Mouse (Mus musculus): ENCODE results near the gene Erlin1. TPM values are rescaled to one million over a fixed set of nuclear protein-coding genes. Genes with fewer than 3 reads are reported as not detected.

Erlin1 gene
- polyA plus RNA-seq, 1 experiment from 2014 or later = 20.0 TPM

DNA sequence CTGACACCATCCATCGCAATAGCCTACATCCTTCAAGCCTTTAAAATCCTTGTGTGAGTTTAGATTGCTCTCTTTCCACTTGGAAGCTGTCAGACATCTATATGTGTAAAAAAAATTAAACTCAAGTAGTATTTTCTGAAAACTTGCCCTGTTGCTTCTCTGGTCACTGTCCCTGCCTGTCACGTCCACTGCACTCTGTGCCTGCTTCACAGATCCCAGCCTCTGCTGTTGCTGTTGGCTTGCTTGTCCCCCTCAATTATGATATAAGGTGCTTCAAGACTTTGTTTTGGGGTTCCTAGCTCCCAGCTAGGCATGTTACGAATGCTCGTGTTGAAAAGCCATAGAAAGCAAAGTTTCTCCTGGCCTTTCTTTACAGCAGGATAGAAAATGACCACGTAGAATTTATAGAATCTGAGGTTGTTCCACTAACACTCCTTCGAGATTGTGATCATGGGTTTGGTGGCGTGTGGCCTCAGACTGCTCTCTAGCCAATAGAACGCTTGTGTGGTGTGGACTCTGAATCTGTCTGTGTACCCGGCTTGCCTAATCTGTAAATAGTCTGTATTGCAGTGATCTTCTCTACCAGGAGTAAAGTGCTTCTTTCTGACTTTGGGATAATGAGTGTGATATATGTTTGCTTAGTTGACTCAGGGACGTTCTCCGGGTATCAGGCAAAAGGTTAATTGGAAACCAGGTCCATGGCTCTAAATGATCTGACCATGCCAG, 70.6 kb downstream of the Erlin1 start:
- Histone ChIP-seq H3K4me3 (ENCODE audit: low read depth, low read length) (no peak overlapping the region), H3K4me1 (ENCODE audit: control insufficient read depth, insufficient read depth, low read length) (no peaks in the 10 kb centered on the region), H3K9me3 (ENCODE audit: control insufficient read depth, low read length) (no peaks in the 10 kb centered on the region), H3K27me3 (ENCODE audit: control insufficient read depth, insufficient read depth, low read length) (no peaks in the 10 kb centered on the region), H3K9ac (ENCODE audit: low read length) (no peak overlapping the region), H3K36me3 (ENCODE audit: control insufficient read depth, insufficient read depth, low read length) (no peaks in the 10 kb centered on the region), H3K4me2 (no peak overlapping the region), H3K27ac (ENCODE audit: low read depth, low read length) (no peak overlapping the region)
- DNase-seq (ENCODE audit: low spot score, missing footprints) (no peak), ATAC-seq (ENCODE audit: low FRiP score) (no peak)
- WGBS = 89% methylated on average over 11 of the region's 11 CpGs

DNA sequence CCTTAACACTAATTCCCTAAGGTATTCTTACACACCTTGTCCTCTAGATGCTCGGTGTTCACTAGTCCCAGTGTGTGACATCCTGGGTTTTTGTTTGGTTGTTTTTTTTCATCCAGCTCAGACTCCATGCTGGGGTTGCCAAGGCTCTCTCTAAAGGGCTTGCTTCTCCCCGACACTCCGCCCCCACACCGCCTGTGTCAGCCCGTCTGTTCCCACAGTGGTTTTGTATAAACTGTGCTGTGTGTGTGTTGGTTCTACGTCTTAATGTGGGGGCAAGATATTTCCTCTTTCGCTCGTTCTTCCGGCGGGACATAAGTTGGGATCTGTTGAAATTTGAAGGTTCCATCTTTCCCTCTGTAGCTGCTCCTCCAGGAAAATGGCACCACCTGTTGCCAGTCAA, 71.5 kb downstream of the Erlin1 start:
- H3K4me1 ChIP-seq (ENCODE audit: control insufficient read depth, insufficient read depth, low read length) = no peaks in the 10 kb centered on the region
- no peaks in the 10 kb centered on the region for H3K27me3 ChIP-seq (ENCODE audit: control insufficient read depth, insufficient read depth, low read length)
- ATAC-seq (ENCODE audit: low FRiP score) (no peak), DNase-seq (ENCODE audit: low spot score, missing footprints) (no peak)
- no peak overlapping the region for H3K9ac ChIP-seq (ENCODE audit: low read length)
- no peaks in the 10 kb centered on the region for H3K9me3 ChIP-seq (ENCODE audit: control insufficient read depth, low read length)
- H3K4me2 ChIP-seq = no peak overlapping the region
- H3K4me3 ChIP-seq (ENCODE audit: low read depth, low read length) = no peak overlapping the region
- no peaks in the 10 kb centered on the region for H3K36me3 ChIP-seq (ENCODE audit: control insufficient read depth, insufficient read depth, low read length)
- no peak overlapping the region for H3K27ac ChIP-seq (ENCODE audit: low read depth, low read length)
- 87% methylated on average over 10 of the region's 10 CpGs for WGBS

DNA sequence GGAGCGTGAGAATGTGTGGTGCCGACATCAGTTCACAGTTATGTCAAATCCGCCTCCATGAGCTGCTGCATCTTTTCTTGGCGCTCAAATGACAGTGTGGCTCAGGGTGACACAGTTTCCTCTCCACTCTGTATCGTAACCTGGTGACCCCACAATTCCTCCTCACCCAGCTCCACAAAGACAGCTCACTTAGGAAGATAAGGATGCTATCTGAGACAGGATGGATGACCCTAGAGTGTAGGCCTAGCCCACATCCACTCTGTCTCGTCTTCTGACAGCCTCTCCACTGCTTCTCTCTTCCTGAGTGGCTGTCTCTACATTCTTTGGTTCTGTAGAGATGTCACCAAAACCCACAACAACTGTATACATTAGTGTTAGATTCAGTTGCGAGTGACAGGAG, 74.2 kb downstream of the Erlin1 start:
- H3K4me1 ChIP-seq (ENCODE audit: control insufficient read depth, insufficient read depth, low read length) = no peaks in the 10 kb centered on the region
- ATAC-seq (ENCODE audit: low FRiP score) (no peak), DNase-seq (ENCODE audit: low spot score, missing footprints) (no peak)
- no peaks in the 10 kb centered on the region for H3K27me3 ChIP-seq (ENCODE audit: control insufficient read depth, insufficient read depth, low read length)
- no peaks in the 10 kb centered on the region for H3K36me3 ChIP-seq (ENCODE audit: control insufficient read depth, insufficient read depth, low read length)
- no peaks in the 10 kb centered on the region for H3K9me3 ChIP-seq (ENCODE audit: control insufficient read depth, low read length)
- H3K9ac ChIP-seq (ENCODE audit: low read length) = no peak overlapping the region
- H3K4me3 ChIP-seq (ENCODE audit: low read depth, low read length) = no peak overlapping the region
- H3K4me2 ChIP-seq = no peak overlapping the region
- 81% methylated on average over 7 of the region's 7 CpGs for WGBS
- H3K27ac ChIP-seq (ENCODE audit: low read depth, low read length) = no peak overlapping the region

DNA sequence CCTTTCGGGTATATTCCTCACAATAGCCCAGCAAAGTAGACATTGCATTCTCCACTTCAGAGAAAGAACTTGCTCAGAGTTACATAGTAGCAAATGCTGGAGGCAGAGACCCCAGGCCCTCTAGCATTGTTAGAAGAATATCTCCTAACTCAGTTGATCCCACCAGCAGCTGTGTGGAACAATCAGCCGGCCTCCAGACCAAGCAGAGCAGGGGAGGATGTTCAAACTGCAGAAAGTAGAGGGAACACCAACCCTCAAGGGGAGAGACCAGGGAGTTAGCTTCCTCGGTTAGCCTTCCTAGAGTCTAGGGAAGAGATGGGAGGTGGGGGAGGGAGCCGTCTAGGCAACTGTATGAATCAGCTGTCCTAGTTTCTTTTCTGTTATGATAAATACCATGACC, 77.1 kb downstream of the Erlin1 start:
- ATAC-seq (ENCODE audit: low FRiP score) (no peak), DNase-seq (ENCODE audit: low spot score, missing footprints) (peak; percentile 70)
- no peaks in the 10 kb centered on the region for H3K9me3 ChIP-seq (ENCODE audit: control insufficient read depth, low read length)
- H3K27me3 ChIP-seq (ENCODE audit: control insufficient read depth, insufficient read depth, low read length) = no peaks in the 10 kb centered on the region
- no peak overlapping the region for H3K4me3 ChIP-seq (ENCODE audit: low read depth, low read length)
- no peak overlapping the region for H3K27ac ChIP-seq (ENCODE audit: low read depth, low read length)
- 70% methylated on average over 4 of the region's 4 CpGs for WGBS
- H3K4me2 ChIP-seq = no peak overlapping the region
- H3K36me3 ChIP-seq (ENCODE audit: control insufficient read depth, insufficient read depth, low read length) = no peaks in the 10 kb centered on the region
- H3K4me1 ChIP-seq (ENCODE audit: control insufficient read depth, insufficient read depth, low read length) = no peaks in the 10 kb centered on the region
- no peak overlapping the region for H3K9ac ChIP-seq (ENCODE audit: low read length)

DNA sequence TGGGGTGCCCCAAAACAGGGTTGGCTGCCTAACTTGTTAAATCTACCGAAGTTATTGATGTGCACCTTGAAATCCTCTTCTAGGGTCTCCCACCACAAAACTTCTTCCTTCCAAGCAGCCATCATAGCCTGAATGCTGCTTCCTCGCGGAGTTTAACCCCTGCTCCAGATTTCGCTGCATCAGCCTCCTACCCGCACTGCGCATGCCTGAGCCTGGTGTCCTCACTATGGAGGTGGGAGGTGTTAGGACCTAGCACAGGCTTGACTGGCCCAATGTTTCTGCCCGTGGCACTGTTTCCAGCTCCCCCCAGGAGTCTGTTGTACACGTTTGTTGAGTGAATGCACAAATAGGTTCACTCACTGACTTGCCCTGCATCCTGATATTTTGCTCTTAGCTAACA, 79.2 kb downstream of the Erlin1 start:
- Histone ChIP-seq H3K36me3 (ENCODE audit: control insufficient read depth, insufficient read depth, low read length) (no peaks in the 10 kb centered on the region), H3K9ac (ENCODE audit: low read length) (no peak overlapping the region), H3K27ac (ENCODE audit: low read depth, low read length) (no peak overlapping the region), H3K4me1 (ENCODE audit: control insufficient read depth, insufficient read depth, low read length) (no peaks in the 10 kb centered on the region), H3K4me2 (no peak overlapping the region), H3K4me3 (ENCODE audit: low read depth, low read length) (no peak overlapping the region), H3K9me3 (ENCODE audit: control insufficient read depth, low read length) (no peaks in the 10 kb centered on the region), H3K27me3 (ENCODE audit: control insufficient read depth, insufficient read depth, low read length) (no peaks in the 10 kb centered on the region)
- no peak for ATAC-seq (ENCODE audit: low FRiP score)
- peak; percentile 61 for DNase-seq (ENCODE audit: low spot score, missing footprints)
- WGBS = 79% methylated on average over 8 of the region's 8 CpGs

DNA sequence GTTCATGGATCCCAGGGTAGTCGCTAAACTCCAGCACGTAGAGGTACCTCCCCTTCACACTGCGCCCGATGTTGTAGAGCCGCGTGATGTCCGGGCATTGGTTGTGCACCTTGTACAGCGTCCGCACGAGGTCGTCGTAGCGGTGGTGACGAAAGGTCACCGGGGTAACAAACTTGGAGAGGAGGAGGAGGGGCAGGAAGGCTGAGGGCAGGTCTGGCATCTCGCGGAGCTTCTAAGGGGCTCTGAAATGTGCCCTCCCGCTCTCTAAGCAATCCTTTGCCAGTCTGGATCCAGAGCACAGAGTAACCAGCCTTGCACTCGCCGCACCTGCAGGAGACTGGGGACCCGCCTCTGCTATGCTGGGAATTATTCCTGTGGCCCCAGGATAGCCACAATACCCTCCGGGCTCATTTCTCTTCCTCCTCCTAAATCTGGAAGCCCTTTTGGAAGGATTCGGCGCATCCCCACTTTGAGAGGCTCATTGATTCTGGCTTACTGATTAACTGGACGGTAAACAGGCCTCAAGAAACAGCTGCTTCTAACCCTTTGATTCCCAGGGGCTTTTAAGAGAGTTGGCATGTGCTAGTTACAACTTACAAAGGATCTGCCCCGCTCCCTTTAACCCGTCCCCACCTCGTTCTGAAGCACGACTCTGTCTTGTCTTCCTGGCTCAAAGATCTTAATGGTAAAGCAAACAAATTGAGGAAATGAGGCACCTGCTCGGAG, 83.4 kb downstream of the Erlin1 start, which contains the start of gene Cpn1:
Gene Cpn1, minus strand, starts transcription at position 488 of the 726 bp plus-strand sequence.
- H3K27ac ChIP-seq (ENCODE audit: low read depth, low read length) = no peak within 1 kb of the TSS
- H3K36me3 ChIP-seq (ENCODE audit: control insufficient read depth, insufficient read depth, low read length) = no peaks in the 10 kb centered on the region
- ATAC-seq (ENCODE audit: low FRiP score) (no peak), DNase-seq (ENCODE audit: low spot score, missing footprints) (peak; percentile 89)
- no peaks in the 10 kb centered on the region for H3K27me3 ChIP-seq (ENCODE audit: control insufficient read depth, insufficient read depth, low read length)
- 20% methylated on average over 30 of the region's 30 CpGs for WGBS
- H3K4me1 ChIP-seq (ENCODE audit: control insufficient read depth, insufficient read depth, low read length) = no peaks in the 10 kb centered on the region
- H3K4me3 ChIP-seq (ENCODE audit: low read depth, low read length) = no peak within 1 kb of the TSS
- H3K4me2 ChIP-seq = peak within 1 kb of the TSS; percentile 19
- 0 out of 2 replicates have a peak within 1 kb of the TSS, but pooled peaks have one; percentile 1 for H3K9ac ChIP-seq (ENCODE audit: low read length)
- no peaks in the 10 kb centered on the region for H3K9me3 ChIP-seq (ENCODE audit: control insufficient read depth, low read length)

Other genes starting within 250 kb of the Erlin1 start
- gene Dnmbp, start 129.6 kb downstream of the Erlin1 start, polyA plus RNA-seq (2014; fragmentation: Nextera tagmentation; extraction: Ambion mirVana) = 13.5 and 14.5 TPM in 2 replicates
- gene Cpn1, start 83.2 kb downstream of the Erlin1 start, polyA plus RNA-seq (2014; fragmentation: Nextera tagmentation; extraction: Ambion mirVana) = 0.14 and 0.28 TPM in 2 replicates
- not detected in 2 replicates for gene Cyp2c23, start 40.6 kb downstream of the Erlin1 start, polyA plus RNA-seq (2014; fragmentation: Nextera tagmentation; extraction: Ambion mirVana)
- 53.9 and 58.7 TPM in 2 replicates for gene Chuk, start 37.7 kb upstream of the Erlin1 start, polyA plus RNA-seq (2014; fragmentation: Nextera tagmentation; extraction: Ambion mirVana)
- gene Cwf19l1, start 66.1 kb upstream of the Erlin1 start, polyA plus RNA-seq (2014; fragmentation: Nextera tagmentation; extraction: Ambion mirVana) = 42.2 and 53.3 TPM in 2 replicates
- 113 and 128 TPM in 2 replicates for gene Bloc1s2, start 76.7 kb upstream of the Erlin1 start, polyA plus RNA-seq (2014; fragmentation: Nextera tagmentation; extraction: Ambion mirVana)
- 0.08 and 0.14 TPM in 2 replicates for gene Pkd2l1, start 122.7 kb upstream of the Erlin1 start, polyA plus RNA-seq (2014; fragmentation: Nextera tagmentation; extraction: Ambion mirVana)
- 0.22 TPM in 1 of 2 replicates, not detected in the other for gene Scd3, start 133.5 kb upstream of the Erlin1 start, polyA plus RNA-seq (2014; fragmentation: Nextera tagmentation; extraction: Ambion mirVana)
- 353 and 358 TPM in 2 replicates for gene Scd2, start 223.9 kb upstream of the Erlin1 start, polyA plus RNA-seq (2014; fragmentation: Nextera tagmentation; extraction: Ambion mirVana)